Mouse (Mus musculus) erythroblast, adult 5-6 weeks (primary cell): ENCODE measurements around the gene Nacc2. TPM values are rescaled to one million over a fixed set of nuclear protein-coding genes. Genes with fewer than 3 reads are reported as not detected.
A peak's percentile ranks its signal among the peaks of the same experiment; 100 is the strongest.

ENCODE experiments used
- ATAC-seq: replicated peaks from 2 replicates; pipeline ENCODE4 v1.8.0; 2016; ENCODE audit warnings: moderate number of reproducible peaks, mild to moderate bottlenecking, moderate TSS enrichment, inconsistent platforms; ENCODE audit not compliant: poor library complexity, low FRiP score, severe bottlenecking
- total RNA-seq, 2 experiments: library from RNA; stranded (forward) in 1 of 2; stranded (reverse) in 1 of 2; fragments of 150-400 nt in 1 of 2; fragments of 200-764, 138-1000 nt in 1 of 2; gene quantifications; 2 replicates each; pipeline versions ENCODE4 v1.2.3 to v1.2.4; 2015 to 2017; ENCODE audit warnings: low replicate concordance in 2 of 2

Gene Nacc2
- total RNA-seq, 2 experiments from 2014 or later: 0.77 TPM; not detected in 1

GRCm38 (mm10) chr2:26021561-26022257 is 101.3 kb downstream of the Nacc2 start, which contains the start of gene Ubac1:
Gene Ubac1, minus strand, starts transcription at chr2:26021747.
- ATAC-seq: peak; percentile 72

- ATAC-seq: peak; percentile 39
These were observed 102.1 kb downstream of the Nacc2 start for GRCm38 (mm10) chr2:26020714-26021560.

GRCm38 (mm10) chr2:26019923-26020322 is 103.1 kb downstream of the Nacc2 start:
- peak; percentile 47 for ATAC-seq

GRCm38 (mm10) chr2:26017326-26017725 is 105.7 kb downstream of the Nacc2 start:
- no peak for ATAC-seq

GRCm38 (mm10) chr2:26013674-26014073 is 109.3 kb downstream of the Nacc2 start:
- peak; percentile 89 for ATAC-seq

- ATAC-seq: peak; percentile 62
These were observed 111.6 kb downstream of the Nacc2 start for GRCm38 (mm10) chr2:26011420-26011819.

Other genes with a start within 250 kb of the Nacc2 start
- gene Camsap1, start 139.9 kb downstream of the Nacc2 start, total RNA-seq (2015; ENCODE audit: low replicate concordance): 4.0 and 20.9 TPM in 2 replicates
- 10.7 and 19.5 TPM in 2 replicates for gene Camsap1, start 139.9 kb downstream of the Nacc2 start, total RNA-seq (2017; ENCODE audit: low replicate concordance)
- 531 and 563 TPM in 2 replicates for gene Ubac1, start 101.5 kb downstream of the Nacc2 start, total RNA-seq (2015; ENCODE audit: low replicate concordance)
- 630 and 869 TPM in 2 replicates for gene Ubac1, start 101.5 kb downstream of the Nacc2 start, total RNA-seq (2017; ENCODE audit: low replicate concordance)
- not detected in 2 replicates for gene Lhx3, start 85.1 kb upstream of the Nacc2 start, total RNA-seq (2015; ENCODE audit: low replicate concordance)
- not detected in 2 replicates for gene Lhx3, start 85.1 kb upstream of the Nacc2 start, total RNA-seq (2017; ENCODE audit: low replicate concordance)
- 1.7 and 2.1 TPM in 2 replicates for gene Qsox2, start 114.3 kb upstream of the Nacc2 start, total RNA-seq (2015; ENCODE audit: low replicate concordance)
- gene Qsox2, start 114.3 kb upstream of the Nacc2 start, total RNA-seq (2017; ENCODE audit: low replicate concordance): 0.60 and 1.7 TPM in 2 replicates
- gene Ccdc187, start 171.3 kb upstream of the Nacc2 start, total RNA-seq (2015; ENCODE audit: low replicate concordance): not detected in 2 replicates
- gene Ccdc187, start 171.3 kb upstream of the Nacc2 start, total RNA-seq (2017; ENCODE audit: low replicate concordance): not detected in 2 replicates
- 0.77 and 1.5 TPM in 2 replicates for gene Gpsm1, start 192.3 kb upstream of the Nacc2 start, total RNA-seq (2015; ENCODE audit: low replicate concordance)
- gene Gpsm1, start 192.3 kb upstream of the Nacc2 start, total RNA-seq (2017; ENCODE audit: low replicate concordance): 1.7 and 2.0 TPM in 2 replicates
- gene Dnlz, start 228.9 kb upstream of the Nacc2 start, total RNA-seq (2015; ENCODE audit: low replicate concordance): 2.7 TPM in 1 of 2 replicates, not detected in the other
- 1.1 and 2.0 TPM in 2 replicates for gene Dnlz, start 228.9 kb upstream of the Nacc2 start, total RNA-seq (2017; ENCODE audit: low replicate concordance)
- gene Card9, start 237.7 kb upstream of the Nacc2 start, total RNA-seq (2015; ENCODE audit: low replicate concordance): 5.9 and 11.9 TPM in 2 replicates
- gene Card9, start 237.7 kb upstream of the Nacc2 start, total RNA-seq (2017; ENCODE audit: low replicate concordance): 20.4 and 32.5 TPM in 2 replicates